Mouse (Mus musculus) kidney, adult 2 months (tissue): ENCODE measurements at regions not wholly inside any gene's neighbourhood (a gene's known extent, or its start where the extent isn't known, plus 50 kb on each side); places are given as distances from the start of the nearest gene placed in this dataset.

Experiments used
- CTCF ChIP-seq: fragments of 200-500 bp; conservative IDR thresholded peaks from 2 replicates; pipeline ENCODE4 v1.5.1; 2011; ENCODE audit warnings: low read depth, mild to moderate bottlenecking, control low read depth, low read length, moderate library complexity, mixed read lengths; ENCODE audit not compliant: insufficient read depth, insufficient read length
- POLR2A ChIP-seq: fragments of 200-500 bp; IDR thresholded peaks from one replicate; pipeline ENCODE4 v1.6.1; 2011; ENCODE audit warnings: low read depth, low read length, control low read depth

DNA sequence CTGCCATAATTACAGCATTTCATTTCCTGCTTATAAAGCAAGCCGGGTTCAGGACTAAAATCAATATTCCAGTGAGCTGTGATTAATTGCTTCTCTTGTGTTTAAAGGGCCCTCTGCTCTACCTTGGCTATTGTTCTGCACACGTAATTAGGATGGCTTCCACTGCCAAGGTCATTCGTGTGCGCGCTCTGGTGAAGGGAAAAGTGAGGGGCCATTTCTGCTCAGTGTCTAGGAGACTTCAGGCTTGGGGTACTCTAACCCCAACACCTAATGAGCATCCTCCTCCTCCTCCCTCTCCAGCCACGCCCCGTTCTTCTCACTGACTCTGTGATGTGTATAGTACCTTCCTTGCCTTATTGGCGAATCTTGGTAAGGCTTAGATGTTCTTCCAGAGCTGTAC lies 53.5 kb upstream of the Cxcl12 start:
- TF ChIP-seq POLR2A (no peak), CTCF (no peak)
